Mouse (Mus musculus): ENCODE data around the gene Lama2.

Gene Lama2

DNA sequence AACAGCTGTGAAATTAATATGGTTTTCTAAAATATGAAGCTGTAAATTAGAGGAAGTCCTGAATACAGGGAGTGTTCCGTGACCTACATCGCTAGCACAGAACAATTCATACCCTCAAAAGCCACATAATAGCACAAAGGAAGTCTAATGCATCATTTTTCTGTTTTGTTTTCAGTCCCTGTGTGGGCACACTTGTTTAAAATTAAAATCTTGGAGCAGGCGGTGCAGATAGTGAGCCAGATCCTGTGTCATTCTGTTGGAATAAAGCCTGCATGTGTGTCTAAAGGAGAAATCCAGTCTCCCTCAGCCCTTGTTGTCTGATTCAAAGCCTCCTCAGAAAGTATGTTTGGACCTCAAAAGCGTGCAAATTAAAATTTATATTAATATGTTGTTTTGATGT, 234.9 kb downstream of the Lama2 start:
- peak; percentile 22 to 71 for DNase-seq (ENCODE audit: low spot score in 2 of 2)

DNA sequence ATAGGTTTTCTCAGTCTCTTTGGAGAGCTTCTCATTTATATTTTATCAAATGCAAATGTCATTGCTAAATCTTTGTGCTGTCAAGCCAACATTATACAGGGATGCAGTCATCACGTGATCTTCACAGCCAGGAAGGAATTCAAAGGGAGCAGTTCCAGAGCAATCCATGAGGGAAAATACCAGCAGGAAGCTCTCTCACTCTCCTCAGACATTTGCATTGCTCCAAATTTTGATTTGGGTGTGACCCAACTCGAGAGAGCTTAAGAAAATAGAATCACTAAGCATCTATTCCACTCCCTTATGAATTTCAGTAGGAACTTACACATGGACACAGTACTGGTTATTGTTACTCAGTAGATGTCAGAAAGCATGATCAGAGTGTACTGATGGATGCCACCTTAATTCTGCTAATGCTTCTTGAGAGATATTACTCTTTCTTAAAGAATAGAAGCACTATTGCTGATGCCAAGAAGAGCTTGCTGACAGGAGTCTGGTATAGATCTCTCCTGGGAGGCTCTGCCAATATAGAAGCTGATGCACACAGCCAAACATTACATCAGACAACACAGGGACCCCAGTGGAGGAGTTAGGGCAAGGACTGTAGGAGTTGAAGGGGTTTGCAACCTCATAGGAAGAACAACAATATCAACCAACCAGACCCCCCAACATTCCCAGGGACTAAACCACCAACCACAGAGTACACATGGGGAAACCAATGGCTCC, 236.5 kb downstream of the Lama2 start:
- DNase-seq (ENCODE audit: low spot score in 2 of 2): peak in 1 of 2 experiments; percentile 11

DNA sequence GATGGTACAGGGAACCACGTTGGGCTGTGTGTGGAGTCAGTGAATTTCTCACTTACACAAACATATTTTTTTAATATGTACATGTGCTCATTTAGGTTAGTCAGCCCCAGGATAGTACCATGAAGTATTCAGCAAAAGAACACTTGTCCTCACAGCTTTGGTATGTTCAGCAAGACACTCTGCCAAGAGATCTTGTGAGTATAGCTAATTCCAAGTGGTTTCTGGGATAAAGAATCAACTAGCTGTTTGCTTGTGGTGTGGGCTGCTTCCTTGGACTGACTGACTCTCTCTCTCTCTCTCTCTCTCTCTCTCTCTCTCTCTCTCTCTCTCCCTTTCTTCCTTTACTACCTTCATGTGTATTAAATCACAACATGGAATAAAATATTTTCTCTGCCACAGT, 241.3 kb downstream of the Lama2 start:
- peak in 1 of 2 experiments; percentile 3 for DNase-seq (ENCODE audit: low spot score in 2 of 2)

DNA sequence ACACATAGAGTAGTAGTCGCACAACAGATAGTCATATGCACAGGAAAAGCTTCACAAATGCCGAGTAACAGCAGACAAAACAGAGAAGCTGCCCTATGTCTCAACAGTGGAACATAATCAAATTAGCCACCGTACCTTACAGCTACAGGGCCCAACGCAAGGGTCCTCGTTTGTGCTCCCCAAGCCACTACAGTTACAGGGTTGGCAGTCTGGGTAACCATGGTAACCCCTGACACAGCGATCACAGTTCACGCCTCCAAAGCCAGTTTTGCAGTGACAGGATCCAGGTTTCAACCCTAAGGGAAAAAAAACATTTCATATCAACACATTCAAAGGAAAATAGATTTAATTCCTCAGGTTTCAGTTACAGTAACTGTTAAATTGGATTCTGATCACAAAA, 275.3 kb downstream of the Lama2 start:
- no peak for DNase-seq (ENCODE audit: low spot score in 2 of 2)

DNA sequence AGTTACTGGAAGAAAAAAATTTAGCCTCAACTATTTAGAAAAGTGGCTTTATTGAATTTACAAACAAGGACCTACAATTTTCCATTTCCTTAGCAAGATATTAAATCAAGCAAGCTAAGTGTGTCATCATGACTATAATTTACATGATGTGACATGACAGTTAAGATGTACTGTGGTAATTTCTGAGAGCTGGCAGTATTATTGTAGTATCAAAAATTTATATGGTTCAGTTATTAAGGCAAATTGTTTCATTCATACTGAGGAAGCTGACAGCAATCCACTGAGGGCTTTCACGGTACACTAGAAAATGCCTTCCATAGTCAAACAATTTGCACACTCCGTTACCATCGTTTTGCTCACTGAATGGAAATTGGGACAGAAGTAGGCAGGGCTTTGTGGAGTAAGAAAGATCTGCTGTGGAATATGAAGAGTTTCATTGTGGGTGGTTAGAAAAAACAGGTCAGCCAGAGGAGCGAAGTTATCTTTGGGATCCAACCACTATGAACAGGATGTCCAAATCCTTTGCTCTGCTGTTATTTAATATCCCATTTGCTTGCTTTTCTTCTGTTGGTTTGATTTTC, 297.1 kb downstream of the Lama2 start:
- DNase-seq (ENCODE audit: low spot score in 2 of 2): peak; percentile 8 to 11

DNA sequence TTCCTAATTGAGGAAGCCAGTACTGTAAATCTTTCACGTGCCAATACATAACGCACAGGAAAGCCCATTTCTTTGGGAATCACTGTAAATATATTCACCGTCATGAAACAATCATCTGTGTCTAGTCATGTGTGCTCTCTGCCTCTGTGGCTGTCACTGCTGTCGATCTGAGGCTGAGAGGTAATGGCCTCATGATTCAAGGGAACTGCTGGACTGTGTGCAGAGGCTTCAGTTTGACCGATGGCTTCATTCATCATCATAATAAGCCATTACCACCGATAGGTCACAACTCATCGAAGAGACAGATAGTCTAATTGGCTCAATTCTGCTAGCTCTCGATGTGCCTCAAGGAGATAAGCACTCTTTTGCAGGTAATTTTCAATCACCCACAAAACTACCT, 312.1 kb downstream of the Lama2 start:
- DNase-seq (ENCODE audit: low spot score in 2 of 2): no peak

DNA sequence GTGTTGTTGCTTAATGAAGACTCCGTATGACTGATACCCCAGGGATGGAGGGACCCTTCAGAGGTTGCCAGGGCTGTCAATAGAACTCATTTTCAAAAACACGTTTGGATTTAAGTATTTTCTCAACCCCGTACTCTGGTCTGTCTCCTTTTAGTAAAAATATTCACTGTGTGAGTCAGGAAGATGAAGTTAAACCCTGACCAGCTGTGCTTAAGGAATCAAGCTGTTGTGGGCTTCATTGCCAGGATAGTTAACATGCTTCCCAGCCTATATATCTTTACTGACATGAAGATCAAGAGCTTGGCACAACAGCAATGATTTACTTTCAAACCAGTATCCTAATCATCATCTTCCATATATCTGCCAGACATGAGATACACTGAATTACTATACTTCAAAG, 314.3 kb downstream of the Lama2 start:
- DNase-seq (ENCODE audit: low spot score in 2 of 2): peak in 1 of 2 experiments; percentile 6

DNA sequence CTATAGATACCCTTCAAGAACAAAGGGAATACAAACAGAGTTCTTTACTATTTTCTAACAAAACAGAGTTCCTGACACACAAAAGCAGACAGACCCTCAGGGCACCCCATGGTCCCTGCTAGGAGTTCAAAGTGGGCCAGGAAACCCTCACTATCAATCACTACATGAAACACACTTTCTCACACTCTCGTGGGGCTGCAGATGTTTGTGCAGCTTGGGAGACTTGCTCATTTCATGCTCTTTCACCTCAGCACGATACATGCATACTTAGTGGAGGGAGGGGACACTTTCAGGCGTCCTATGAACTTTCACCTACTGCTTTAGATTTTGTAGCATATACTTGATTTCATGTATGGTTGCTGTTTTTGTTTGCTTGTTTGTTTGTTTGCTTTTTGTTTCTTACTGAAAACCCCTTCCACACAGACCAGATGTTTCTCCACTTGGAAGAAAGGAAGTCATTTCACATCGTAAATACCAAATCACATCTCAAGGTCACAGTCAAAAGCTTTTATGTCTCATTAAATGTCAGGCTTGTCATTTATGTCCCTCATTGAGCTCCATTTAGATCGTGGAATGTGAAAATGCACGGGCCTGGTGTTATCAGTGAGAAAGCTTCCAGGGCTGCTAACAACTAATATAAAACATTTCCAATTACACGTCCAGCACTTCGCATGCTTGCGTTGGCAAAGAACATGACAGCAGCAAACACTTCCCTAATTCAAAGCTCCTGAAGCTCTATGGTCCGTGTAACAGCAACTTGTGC, 334.3 kb downstream of the Lama2 start:
- no peak for DNase-seq (ENCODE audit: low spot score in 2 of 2)

DNA sequence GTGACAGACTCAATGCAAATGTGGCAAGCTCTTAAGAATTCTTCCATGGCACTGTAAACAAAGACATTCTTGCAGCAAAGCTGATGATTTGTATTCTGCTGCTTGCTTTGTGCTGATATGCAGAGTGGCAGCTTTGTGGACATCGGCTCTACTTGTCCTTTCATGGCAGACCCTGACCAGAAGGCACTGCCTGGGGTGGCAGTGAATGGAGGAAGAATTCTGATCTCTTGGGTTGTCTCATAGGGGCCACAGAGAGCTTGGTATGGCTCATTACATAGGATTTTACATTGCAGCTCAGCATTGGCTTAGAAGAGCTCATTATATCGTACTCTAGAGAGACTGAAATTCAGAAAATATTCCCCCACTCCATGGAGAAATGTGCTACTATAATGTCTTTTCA, 352.1 kb downstream of the Lama2 start:
- no peak for DNase-seq (ENCODE audit: low spot score in 2 of 2)

DNA sequence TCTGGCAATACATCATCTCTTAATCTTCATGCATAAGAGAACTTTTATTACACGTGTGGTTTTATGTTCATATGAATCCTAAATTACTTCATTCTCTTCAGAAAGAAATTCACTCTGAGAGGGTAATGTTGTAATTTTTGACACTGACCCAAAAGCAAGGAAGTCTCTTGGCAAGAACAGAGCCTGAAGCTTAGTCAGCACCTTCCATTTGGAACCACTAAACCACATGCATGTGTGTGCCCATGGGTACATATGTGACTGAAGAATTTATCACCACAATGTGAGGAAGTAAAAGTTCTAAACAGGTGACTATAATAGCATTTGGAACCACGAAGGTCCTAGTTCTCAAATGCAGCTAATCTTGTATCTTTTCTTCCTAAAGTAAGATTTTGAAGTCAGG, 353.7 kb downstream of the Lama2 start:
- DNase-seq (ENCODE audit: low spot score in 2 of 2): no peak

DNA sequence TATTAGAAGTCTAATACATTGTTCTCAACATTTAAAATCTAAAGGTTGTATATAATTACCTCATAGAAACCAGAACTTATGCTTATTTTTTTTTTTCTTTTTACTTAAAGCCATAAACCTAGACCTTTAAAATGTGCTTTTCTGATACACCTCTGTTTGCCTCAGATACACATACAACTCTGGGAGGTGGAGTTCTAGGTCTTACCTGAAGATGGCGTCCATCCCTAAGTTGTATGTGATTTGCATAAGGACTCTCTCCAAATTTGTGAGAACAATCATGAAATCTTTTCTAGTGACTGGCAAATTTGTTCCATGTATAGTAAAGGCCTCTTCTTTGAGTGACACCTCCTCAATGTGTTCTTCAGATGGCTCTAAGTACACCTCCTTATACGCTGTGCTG, 354.8 kb downstream of the Lama2 start:
- DNase-seq (ENCODE audit: low spot score in 2 of 2): no peak

DNA sequence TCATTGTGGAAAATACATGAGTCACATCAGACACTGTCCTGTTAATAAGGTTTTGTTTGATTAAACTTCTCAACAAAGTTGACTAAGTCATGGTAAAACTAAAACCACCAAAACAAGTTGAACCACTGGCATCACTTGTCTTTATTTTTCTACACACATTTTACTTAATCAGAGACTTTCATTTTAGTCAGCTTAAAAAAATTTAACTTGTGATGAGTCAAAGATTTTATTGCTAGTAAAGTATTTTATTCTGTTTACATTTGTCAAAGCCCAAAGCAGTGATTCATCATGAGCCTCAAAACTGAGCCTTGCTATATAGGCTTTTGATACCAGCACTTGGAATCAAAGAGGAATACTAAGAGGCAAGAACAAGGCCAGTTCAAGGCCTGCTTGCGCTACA, 369.8 kb downstream of the Lama2 start:
- DNase-seq (ENCODE audit: low spot score in 2 of 2): no peak

DNA sequence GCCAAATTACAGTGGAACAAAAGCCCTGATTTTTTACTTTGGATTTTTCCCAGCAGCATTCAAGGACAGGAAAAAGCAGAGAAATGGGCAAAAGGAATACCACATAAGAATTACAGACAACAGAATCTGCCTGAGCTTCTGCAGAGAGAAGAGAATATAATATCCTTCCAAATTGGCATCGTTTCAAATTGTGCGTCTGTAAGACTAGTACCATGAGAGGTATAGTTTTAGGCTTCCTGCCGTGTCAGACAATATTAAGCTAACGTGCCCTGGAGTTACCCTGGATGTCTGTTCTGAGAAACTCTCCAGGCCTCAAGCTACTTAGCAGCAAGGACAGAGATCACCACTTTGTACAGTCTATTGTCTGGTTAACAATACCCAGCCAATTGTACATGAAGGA, 384.8 kb downstream of the Lama2 start:
- DNase-seq (ENCODE audit: low spot score in 2 of 2): no peak

DNA sequence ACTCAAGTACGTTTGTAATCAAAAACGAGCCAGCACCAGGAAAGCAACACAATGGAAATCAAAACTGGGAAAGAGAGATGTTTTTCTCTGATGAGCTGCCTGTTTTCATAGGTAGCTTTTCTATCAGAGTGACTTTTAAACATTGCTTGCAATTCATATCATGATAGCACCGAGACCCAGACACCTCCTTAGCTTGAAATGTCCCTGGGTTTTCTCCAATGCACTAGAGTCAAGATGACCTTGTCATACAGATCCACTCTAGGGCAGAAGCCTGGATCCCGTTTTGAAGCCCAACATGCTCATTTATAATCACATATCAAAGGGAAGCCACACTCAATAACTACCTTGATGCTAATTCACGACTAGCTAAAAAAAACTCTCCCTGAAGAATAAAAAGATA, 386.0 kb downstream of the Lama2 start:
- DNase-seq (ENCODE audit: low spot score in 2 of 2): no peak

DNA sequence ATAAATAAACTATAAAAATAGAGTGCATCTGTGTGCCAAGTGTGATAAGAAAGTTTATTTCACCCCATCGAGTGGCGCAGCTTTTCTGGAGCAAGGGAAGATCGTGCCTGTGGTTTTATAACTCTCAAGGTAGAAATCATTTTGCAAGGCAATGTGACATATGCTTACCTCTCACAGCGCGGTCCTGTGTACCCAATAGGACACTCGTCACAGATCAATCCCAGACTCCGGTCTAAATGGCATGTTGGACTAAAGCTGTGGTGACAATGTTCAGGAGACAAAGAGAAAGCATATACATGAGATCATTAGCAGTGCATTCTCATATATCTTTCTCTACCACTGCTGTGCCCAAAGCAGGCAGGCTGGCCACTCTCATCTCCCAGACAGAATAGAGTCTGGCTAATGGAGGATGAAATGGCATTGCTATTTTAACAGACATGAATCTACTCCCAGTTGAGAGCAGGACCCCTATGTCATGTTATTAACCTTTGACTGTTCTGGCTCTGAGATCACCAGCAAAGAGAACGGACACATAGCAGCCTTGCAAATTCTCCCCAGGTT, 395.7 kb downstream of the Lama2 start:
- no peak for DNase-seq (ENCODE audit: low spot score in 2 of 2)

DNA sequence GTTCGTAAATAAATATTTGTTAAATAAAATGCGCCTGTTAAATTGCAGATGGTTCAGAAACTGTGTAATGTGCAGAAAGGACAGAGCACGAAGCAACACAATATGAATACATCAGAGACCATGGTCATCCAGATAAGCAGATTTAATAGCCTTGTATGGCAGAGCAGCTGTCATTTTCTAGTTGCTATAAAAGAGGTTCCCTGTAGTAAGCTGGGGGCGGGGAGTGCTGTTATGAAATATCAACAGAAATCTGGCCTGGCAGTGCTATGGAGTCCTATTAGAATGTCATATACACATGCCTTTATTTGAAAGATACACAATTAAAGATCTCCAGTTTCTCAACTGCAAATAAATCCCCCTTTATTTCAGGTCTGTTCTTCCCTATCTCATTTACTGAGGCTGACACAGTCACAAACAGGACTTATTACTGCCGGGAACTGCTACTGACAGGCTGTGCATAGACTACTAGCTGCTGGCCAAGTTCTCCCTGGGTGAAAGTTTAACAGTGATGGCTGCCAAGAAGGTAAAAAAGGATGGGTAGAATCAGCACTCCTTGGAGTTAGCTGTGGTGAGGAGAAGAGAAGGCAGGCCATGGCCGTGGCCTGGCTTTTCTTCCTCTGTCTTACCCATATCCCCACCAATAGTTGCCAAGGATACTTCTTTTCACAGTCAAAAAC, 396.8 kb downstream of the Lama2 start:
- DNase-seq (ENCODE audit: low spot score in 2 of 2): no peak

DNA sequence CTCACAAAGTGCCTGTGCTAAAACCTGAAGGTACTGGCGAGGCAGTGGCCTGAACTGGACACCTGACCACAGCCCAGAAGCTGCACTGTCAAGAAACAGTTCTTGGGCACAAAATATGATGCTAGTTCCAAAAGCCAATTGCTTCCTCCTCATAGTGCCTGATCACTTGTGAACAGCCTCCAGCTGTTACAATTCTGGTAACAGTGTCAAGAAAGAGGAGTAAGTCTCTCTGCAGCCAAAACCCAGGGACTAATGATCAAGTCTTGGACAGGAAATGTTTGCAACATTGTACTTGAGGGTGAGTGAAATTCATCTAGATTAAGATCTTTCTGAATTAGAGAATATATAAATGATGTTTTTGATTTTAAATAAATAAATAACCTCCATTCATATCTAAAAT, 399.9 kb downstream of the Lama2 start:
- no peak for DNase-seq (ENCODE audit: low spot score in 2 of 2)

DNA sequence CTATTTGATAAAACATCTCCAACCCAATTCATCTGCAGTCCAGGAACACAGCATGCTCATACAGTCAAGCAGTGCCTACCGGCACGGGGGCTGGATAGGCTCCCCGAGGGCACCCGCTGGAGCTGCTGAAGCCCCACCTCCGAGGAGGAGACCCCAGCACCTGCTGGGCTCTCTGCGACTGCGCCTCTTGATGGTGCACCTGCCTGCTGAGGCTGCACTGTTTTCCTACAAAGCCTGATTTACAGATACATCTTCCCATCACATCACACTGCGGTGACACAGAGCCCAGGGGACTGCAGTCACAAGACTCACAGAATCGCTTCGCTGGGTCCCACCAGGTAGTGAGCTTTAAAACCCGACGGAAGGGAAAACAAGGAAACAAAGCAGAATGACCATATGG, 412.2 kb downstream of the Lama2 start:
- no peak for DNase-seq (ENCODE audit: low spot score in 2 of 2)

DNA sequence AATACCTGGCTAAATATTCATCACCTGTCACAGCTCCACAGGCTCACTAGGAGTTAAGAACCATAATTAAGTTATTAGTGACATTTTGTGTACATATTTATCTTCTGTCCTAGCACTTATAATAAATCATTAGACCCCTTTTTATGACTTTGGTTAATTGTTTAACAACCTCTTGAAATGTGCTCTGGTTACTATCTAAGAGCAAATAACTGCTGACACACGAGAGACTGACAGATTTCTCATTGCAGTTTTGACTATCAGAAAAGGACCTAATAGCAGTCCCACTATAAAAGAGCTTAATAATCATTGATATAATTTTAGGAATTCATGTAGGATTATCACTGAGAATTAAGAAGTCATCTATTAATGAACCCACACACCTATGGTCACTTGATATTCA, 421.1 kb downstream of the Lama2 start:
- DNase-seq (ENCODE audit: low spot score in 2 of 2): no peak

DNA sequence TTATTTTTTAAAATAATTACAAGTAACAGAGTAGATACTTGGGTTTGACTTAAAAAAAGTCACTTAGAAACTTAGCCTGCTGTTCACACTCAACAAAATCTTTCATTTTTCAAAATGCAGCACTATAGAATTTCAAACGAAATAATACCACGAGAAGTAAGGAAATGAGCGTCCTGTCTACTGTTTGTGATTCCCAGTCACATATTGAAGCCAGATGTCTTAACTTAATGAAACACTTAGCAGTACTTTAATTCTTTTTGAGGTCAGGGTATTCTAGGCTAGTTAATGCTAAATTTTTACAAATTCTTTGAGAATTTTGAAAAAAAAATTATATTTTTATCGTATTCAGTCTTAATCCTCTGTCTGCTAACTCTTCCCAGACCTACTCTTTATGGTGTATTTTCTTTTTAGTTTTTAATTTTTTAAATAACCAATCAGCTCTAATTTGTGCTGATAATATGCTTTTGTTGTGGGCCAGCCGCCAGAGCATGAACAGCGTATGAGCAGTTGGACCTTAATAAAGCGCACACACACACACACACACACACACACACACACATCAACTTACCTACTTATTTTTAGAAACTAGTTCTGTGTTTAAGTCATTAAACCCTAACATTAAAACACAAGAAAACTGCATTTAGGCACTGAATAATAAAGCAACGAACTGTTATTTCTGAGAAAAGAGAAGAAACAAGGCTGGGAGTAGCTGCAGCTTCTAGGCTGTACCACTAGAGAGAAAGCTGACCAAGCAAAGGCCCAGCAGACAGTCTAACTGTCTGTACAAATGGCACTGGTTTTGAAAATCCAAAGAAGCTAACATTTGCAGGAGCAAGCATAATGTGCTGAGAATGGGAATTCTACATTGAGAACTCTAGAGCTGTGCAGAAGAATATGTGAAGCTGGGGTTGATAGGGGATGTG, 425.3 kb downstream of the Lama2 start:
- DNase-seq (ENCODE audit: low spot score in 2 of 2): no peak

All from left cerebral cortex, adult 9 months (tissue).